Mouse (Mus musculus) E14TG2a.4 (cell line): Measurements from ENCODE around the gene Tmbim6.
A peak's percentile ranks its signal among the peaks of the same experiment; 100 is the strongest.

Experiments used
- H3K27me3 ChIP-seq: 2 replicates; pipeline ENCODE4 v1.6.1; 2014; ENCODE audit warnings: low read length, control low read depth; ENCODE audit not compliant: insufficient read depth
- H3K36me3 ChIP-seq: 2 replicates; pipeline ENCODE4 v1.6.1; 2014; ENCODE audit warnings: low read length, control low read depth; ENCODE audit not compliant: insufficient read depth
- H3K4me1 ChIP-seq: replicated peaks from 2 replicates; pipeline ENCODE4 v1.6.1; 2014; ENCODE audit warnings: low read depth, low read length, control low read depth
- H3K4me3 ChIP-seq: replicated peaks from 2 replicates; pipeline ENCODE4 v1.5.1; 2014; ENCODE audit warnings: mild to moderate bottlenecking, low read length
- H3K9me3 ChIP-seq: 2 replicates; pipeline ENCODE4 v1.6.1; 2014; ENCODE audit warnings: low read length, control low read depth
- CTCF ChIP-seq: conservative IDR thresholded peaks from 2 replicates; pipeline ENCODE4 v1.5.1; 2014; ENCODE audit warnings: low read length
- NANOG ChIP-seq: IDR thresholded peaks from 2 replicates; pipeline ENCODE4 v1.6.1; 2014; ENCODE audit warnings: borderline replicate concordance, low read length, mixed read lengths
- POU5F1 ChIP-seq: IDR thresholded peaks from 2 replicates; pipeline ENCODE4 v1.6.1; 2014; ENCODE audit warnings: low read length, borderline replicate concordance

Tmbim6 gene

GRCm38 (mm10) chr15:99392486-99393385 is at the start of gene Tmbim6:
Gene Tmbim6, plus strand, starts transcription at chr15:99392882.
- TF ChIP-seq POU5F1 (no peak), NANOG (no peak), CTCF (no peak)
- H3K36me3 ChIP-seq, result peaks cover 11% of the 10 kb centered on the region; the same call in 1 of the 2 replicates
- H3K9me3 ChIP-seq, result no peaks in the 10 kb centered on the region
- peaks cover 68% of the 10 kb centered on the region for H3K4me1 ChIP-seq
- peak within 1 kb of the TSS; percentile 95 for H3K4me3 ChIP-seq
- H3K27me3 ChIP-seq, result no peaks in the 10 kb centered on the region

- Histone ChIP-seq H3K27me3 (no peaks in the 10 kb centered on the region), H3K4me3 (no peak overlapping the region), H3K4me1 (peaks cover 33% of the 10 kb centered on the region), H3K36me3 (no peaks in the 10 kb centered on the region), H3K9me3 (no peaks in the 10 kb centered on the region)
- TF ChIP-seq POU5F1 (no peak), NANOG (no peak), CTCF (no peak)
These were observed 49.1 kb upstream of the Tmbim6 start for GRCm38 (mm10) chr15:99343414-99344147.

- Histone ChIP-seq H3K27me3 (no peaks in the 10 kb centered on the region), H3K9me3 (no peaks in the 10 kb centered on the region), H3K4me3 (no peak overlapping the region), H3K4me1 (peaks cover 33% of the 10 kb centered on the region), H3K36me3 (no peaks in the 10 kb centered on the region)
- TF ChIP-seq NANOG (no peak), CTCF (no peak), POU5F1 (no peak)
These were observed 48.4 kb upstream of the Tmbim6 start for GRCm38 (mm10) chr15:99344148-99344870.

- H3K9me3 ChIP-seq, result no peaks in the 10 kb centered on the region
- no peaks in the 10 kb centered on the region for H3K27me3 ChIP-seq
- no peak overlapping the region for H3K4me3 ChIP-seq
- TF ChIP-seq NANOG, result no peak
- no peak for TF ChIP-seq CTCF
- TF ChIP-seq POU5F1, result no peak
- H3K4me1 ChIP-seq, result peaks cover 35% of the 10 kb centered on the region
- no peaks in the 10 kb centered on the region for H3K36me3 ChIP-seq
These were observed 47.7 kb upstream of the Tmbim6 start for GRCm38 (mm10) chr15:99344961-99345360.

GRCm38 (mm10) chr15:99351610-99352009 is 41.1 kb upstream of the Tmbim6 start:
- H3K4me3 ChIP-seq, result no peak overlapping the region

GRCm38 (mm10) chr15:99352306-99352705 is 40.4 kb upstream of the Tmbim6 start:
- TF ChIP-seq CTCF (no peak), NANOG (no peak), POU5F1 (no peak)
- Histone ChIP-seq H3K9me3 (no peaks in the 10 kb centered on the region), H3K4me3 (no peak overlapping the region), H3K27me3 (no peaks in the 10 kb centered on the region), H3K36me3 (no peaks in the 10 kb centered on the region), H3K4me1 (peaks cover 33% of the 10 kb centered on the region)

More at GRCm38 (mm10) chr15:99351610-99352009, 41.1 kb upstream of the Tmbim6 start:
- Histone ChIP-seq H3K4me1 (peaks cover 26% of the 10 kb centered on the region), H3K36me3 (no peaks in the 10 kb centered on the region), H3K9me3 (no peaks in the 10 kb centered on the region), H3K27me3 (no peaks in the 10 kb centered on the region)
- TF ChIP-seq NANOG (no peak), CTCF (no peak), POU5F1 (no peak)

- H3K4me1 ChIP-seq, result peaks cover 21% of the 10 kb centered on the region
- H3K36me3 ChIP-seq, result no peaks in the 10 kb centered on the region
- TF ChIP-seq CTCF, result no peak
- no peak for TF ChIP-seq POU5F1
- TF ChIP-seq NANOG, result no peak
- H3K4me3 ChIP-seq, result no peak overlapping the region
- H3K9me3 ChIP-seq, result no peaks in the 10 kb centered on the region
- no peaks in the 10 kb centered on the region for H3K27me3 ChIP-seq
These were observed 37.0 kb upstream of the Tmbim6 start for GRCm38 (mm10) chr15:99355660-99356059.

- Histone ChIP-seq H3K4me1 (peaks cover 14% of the 10 kb centered on the region), H3K36me3 (no peaks in the 10 kb centered on the region), H3K27me3 (no peaks in the 10 kb centered on the region), H3K9me3 (no peaks in the 10 kb centered on the region), H3K4me3 (no peak overlapping the region)
- TF ChIP-seq POU5F1, result no peak
- no peak for TF ChIP-seq CTCF
- no peak for TF ChIP-seq NANOG
These were observed 36.2 kb upstream of the Tmbim6 start for GRCm38 (mm10) chr15:99356462-99356861.
